Mouse (Mus musculus): ENCODE measurements at regions not wholly inside any gene's neighbourhood (a gene's known extent, or its start where the extent isn't known, plus 50 kb on each side); places are given as distances from the start of the nearest gene placed in this dataset.
A peak's percentile ranks its signal among the peaks of the same experiment; 100 is the strongest.

DNA sequence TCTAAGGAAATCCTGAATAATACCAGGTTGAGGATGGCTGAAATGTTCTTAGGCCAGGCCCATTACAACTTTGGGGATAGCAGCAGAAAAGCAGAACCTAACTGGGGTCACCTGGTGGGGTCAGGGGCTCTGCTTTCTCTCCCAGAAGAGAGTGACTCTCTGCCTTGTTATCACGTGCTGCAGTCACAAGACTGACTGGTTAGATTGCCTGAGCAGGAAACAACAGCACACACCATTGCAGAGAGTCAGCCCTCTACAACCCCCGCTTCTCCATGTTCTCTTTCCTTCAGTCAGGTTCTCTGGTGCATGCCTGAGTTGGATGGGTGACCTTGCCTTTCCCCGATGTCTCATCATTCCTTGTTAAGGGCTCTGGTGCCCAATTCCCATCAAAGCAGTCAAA lies 91.2 kb upstream of the Hsd17b12 start:
- no peak overlapping the region for H3K9ac ChIP-seq
- ATAC-seq (replicated peaks; ENCODE audit: insufficient number of reproducible peaks, insufficient read depth, low FRiP score, low read depth) = no peak
- peaks cover 34% of the 10 kb centered on the region for H3K27me3 ChIP-seq
- peaks cover 34% of the 10 kb centered on the region for H3K4me1 ChIP-seq (replicated peaks)
- H3K36me3 ChIP-seq = no peaks in the 10 kb centered on the region
- H3K27ac ChIP-seq = no peak overlapping the region
- no peak overlapping the region for H3K4me2 ChIP-seq
- WGBS = 47% methylated on average over 3 of the region's 3 CpGs
- no peak overlapping the region for H3K4me3 ChIP-seq
- no peaks in the 10 kb centered on the region for H3K9me3 ChIP-seq (replicated peaks)

DNA sequence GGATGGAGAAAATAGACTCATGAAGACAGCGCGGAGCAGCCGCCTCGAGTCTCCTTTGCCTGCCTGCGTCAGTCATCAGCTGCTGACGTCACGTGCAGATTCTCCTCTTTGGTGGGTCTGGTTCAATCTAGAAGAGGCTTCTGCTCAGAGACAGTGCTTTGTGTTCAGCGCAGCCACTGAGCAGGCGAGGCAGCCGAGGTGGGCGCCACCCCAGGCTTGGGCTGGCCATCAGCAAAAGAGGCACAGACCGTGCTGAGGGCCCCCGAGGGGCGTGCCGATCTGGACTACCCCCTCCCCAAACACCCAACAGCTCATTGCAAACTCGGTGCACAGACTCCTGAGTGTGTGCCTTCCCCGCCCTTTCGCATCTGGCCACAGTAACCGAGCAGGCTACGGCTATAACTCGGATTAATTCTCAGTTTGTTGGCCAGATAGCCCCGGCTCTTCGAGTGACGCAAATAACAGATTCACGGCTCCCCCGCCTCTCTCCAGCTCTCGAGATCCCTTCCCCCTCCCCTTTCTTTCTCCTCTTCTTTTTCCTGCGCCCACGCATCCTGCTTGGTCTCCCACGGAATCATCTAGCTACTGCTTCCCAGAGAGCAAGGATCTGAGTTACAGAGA lies 89.2 kb upstream of the Hsd17b12 start:
- Histone ChIP-seq H3K9me3 (replicated peaks) (no peaks in the 10 kb centered on the region), H3K36me3 (no peaks in the 10 kb centered on the region), H3K4me2 (peak overlapping the region; percentile 75), H3K27me3 (peaks cover 54% of the 10 kb centered on the region), H3K9ac (0 out of 2 replicates have a peak overlapping the region, but pooled peaks have one; percentile 12), H3K4me1 (replicated peaks) (peaks cover 46% of the 10 kb centered on the region), H3K27ac (no peak overlapping the region), H3K4me3 (peak overlapping the region; percentile 42)
- 1% methylated on average over 30 of the region's 30 CpGs for WGBS
- 0 out of 2 replicates have a peak, but pooled peaks have one; percentile 47 for ATAC-seq (replicated peaks; ENCODE audit: insufficient number of reproducible peaks, insufficient read depth, low FRiP score, low read depth)

DNA sequence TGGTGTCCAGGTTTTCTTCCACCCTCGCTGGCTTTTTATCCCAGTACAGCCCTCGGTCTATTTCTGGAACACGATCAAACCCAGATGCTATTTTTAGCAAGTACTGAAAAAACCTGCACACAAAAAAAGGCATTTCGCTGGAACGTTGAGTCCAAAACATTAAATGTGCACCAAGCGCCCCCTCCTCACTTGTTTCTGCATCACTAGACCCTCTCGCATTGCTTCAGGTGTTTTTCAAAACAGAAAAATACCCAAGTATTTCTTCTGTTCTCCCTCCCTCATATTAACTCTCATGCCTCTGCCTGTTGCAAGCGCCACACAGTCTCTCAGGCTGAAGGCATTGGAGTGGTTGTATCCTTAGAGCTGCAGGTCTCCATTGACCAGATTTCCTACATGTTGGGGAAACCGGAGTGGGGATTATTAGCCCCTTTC lies 88.4 kb upstream of the Hsd17b12 start:
- peaks cover 62% of the 10 kb centered on the region for H3K27me3 ChIP-seq
- H3K4me3 ChIP-seq = peak overlapping the region; percentile 42
- WGBS = 26% methylated on average over 9 of the region's 9 CpGs
- no peaks in the 10 kb centered on the region for H3K36me3 ChIP-seq
- H3K27ac ChIP-seq = no peak overlapping the region
- H3K4me1 ChIP-seq (replicated peaks) = peaks cover 52% of the 10 kb centered on the region
- no peak overlapping the region for H3K9ac ChIP-seq
- no peak for ATAC-seq (replicated peaks; ENCODE audit: insufficient number of reproducible peaks, insufficient read depth, low FRiP score, low read depth)
- H3K9me3 ChIP-seq (replicated peaks) = no peaks in the 10 kb centered on the region
- H3K4me2 ChIP-seq = peak overlapping the region; percentile 75

DNA sequence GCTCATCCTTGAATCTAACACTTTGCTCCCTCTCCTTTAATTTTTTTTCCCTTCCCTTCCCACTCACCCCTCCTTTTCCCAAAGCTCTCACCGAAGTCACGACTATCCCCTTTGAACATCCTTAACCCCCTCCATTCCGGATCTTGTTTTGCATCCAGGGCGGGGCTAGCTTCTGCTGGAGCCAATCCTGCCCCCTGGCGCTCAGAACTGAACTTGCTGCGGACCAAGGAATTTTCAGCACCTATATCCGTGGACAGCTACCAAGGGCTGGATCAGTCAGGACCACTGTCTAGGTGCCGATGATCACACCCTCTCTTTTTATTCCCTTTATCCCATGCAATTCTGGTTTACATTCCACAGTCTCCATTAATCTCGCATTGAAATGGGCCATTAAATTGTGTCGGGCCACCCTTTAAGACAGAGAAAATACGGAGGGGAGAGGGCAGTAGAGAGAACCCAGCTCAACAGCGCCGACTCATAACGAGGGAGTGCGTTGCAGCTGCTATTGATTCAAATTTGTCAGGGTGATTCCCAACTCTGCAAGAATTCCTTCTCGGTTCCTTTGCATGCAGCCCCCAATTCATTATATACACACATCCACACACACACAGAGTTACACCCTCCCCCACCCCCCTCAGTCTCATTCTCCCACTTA lies 87.7 kb upstream of the Hsd17b12 start:
- H3K27ac ChIP-seq = no peak overlapping the region
- peak overlapping the region; percentile 75 for H3K4me2 ChIP-seq
- no peak overlapping the region for H3K9ac ChIP-seq
- H3K9me3 ChIP-seq (replicated peaks) = no peaks in the 10 kb centered on the region
- WGBS = 3% methylated on average over 16 of the region's 16 CpGs
- peaks cover 69% of the 10 kb centered on the region for H3K27me3 ChIP-seq
- no peak for ATAC-seq (replicated peaks; ENCODE audit: insufficient number of reproducible peaks, insufficient read depth, low FRiP score, low read depth)
- peak overlapping the region; percentile 42; the same call in 1 of the 2 replicates for H3K4me3 ChIP-seq
- H3K4me1 ChIP-seq (replicated peaks) = peaks cover 59% of the 10 kb centered on the region
- no peaks in the 10 kb centered on the region for H3K36me3 ChIP-seq

DNA sequence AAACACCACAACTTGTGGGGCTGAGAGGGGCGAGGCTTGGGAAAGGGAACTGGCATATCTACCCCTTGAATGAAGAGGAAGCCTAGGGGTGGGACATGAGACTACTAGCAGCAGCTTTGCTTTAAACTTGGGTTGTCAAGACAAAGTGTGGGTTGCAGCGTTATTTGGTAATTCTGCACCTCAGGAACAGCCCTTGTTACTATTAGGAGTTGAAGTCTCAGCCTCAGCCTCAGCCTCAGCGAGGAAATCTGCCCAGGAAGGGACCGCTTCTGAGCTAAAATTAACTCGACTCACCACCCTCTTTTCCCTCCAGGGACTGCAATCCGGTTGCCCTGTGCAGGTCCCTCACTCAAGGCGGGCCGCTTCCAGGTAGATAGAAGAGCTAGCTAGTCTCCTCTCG lies 86.4 kb upstream of the Hsd17b12 start:
- under 1% methylated on average over 9 of the region's 9 CpGs for WGBS
- H3K9ac ChIP-seq = no peak overlapping the region
- peak overlapping the region; percentile 66 for H3K4me2 ChIP-seq
- no peak for ATAC-seq (replicated peaks; ENCODE audit: insufficient number of reproducible peaks, insufficient read depth, low FRiP score, low read depth)
- peak overlapping the region; percentile 38 for H3K4me3 ChIP-seq
- H3K27ac ChIP-seq = no peak overlapping the region
- H3K36me3 ChIP-seq = no peaks in the 10 kb centered on the region
- no peaks in the 10 kb centered on the region for H3K9me3 ChIP-seq (replicated peaks)
- H3K27me3 ChIP-seq = peaks cover 82% of the 10 kb centered on the region
- H3K4me1 ChIP-seq (replicated peaks) = peaks cover 63% of the 10 kb centered on the region

DNA sequence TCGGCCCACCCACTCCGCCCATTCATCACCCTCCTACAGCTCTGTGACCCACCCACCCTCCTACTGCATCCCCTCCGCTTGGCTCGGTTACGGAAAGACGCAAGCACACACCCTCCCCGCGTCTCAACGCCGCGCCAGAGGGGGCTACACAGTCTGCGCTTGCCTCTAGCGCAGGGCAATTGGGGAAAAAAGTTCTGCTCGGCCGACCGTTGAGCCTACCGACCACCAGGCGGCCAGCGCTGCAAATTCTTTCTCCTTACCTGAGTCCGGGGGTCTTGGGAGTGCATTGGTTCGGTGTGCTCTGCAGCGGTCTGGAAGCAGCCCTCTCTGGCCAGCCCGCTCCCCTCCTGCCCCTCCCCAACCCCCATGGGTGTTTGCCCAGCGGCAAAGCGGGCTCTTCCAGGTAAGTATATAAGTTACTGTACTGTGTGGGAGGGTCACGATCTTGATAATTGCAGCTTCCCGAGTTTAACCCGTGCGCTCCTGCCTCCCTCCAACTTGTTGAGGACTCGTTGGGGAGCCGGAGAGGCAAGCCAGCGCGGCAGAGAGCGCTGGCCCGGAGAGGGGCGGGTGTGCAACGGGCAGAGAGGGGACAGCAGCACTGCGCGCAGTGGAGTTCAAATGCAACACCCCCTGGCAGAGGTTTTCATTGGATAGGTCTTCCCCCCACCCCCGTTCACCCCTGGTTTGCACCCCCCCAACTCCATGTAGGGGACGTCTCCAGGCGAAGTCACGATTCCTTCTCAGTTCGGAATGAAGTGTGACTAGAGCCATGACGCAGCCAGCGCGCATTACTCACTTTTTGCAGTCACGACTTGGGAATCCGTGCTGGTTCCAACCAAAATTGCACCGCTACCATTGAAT lies 85.5 kb upstream of the Hsd17b12 start:
- Histone ChIP-seq H3K9me3 (replicated peaks) (no peaks in the 10 kb centered on the region), H3K4me2 (peak overlapping the region; percentile 66), H3K27ac (no peak overlapping the region), H3K36me3 (no peaks in the 10 kb centered on the region), H3K27me3 (peaks cover 91% of the 10 kb centered on the region), H3K9ac (no peak overlapping the region), H3K4me1 (replicated peaks) (peaks cover 60% of the 10 kb centered on the region), H3K4me3 (peak overlapping the region; percentile 38)
- no peak for ATAC-seq (replicated peaks; ENCODE audit: insufficient number of reproducible peaks, insufficient read depth, low FRiP score, low read depth)
- WGBS = under 1% methylated on average over 50 of the region's 50 CpGs

DNA sequence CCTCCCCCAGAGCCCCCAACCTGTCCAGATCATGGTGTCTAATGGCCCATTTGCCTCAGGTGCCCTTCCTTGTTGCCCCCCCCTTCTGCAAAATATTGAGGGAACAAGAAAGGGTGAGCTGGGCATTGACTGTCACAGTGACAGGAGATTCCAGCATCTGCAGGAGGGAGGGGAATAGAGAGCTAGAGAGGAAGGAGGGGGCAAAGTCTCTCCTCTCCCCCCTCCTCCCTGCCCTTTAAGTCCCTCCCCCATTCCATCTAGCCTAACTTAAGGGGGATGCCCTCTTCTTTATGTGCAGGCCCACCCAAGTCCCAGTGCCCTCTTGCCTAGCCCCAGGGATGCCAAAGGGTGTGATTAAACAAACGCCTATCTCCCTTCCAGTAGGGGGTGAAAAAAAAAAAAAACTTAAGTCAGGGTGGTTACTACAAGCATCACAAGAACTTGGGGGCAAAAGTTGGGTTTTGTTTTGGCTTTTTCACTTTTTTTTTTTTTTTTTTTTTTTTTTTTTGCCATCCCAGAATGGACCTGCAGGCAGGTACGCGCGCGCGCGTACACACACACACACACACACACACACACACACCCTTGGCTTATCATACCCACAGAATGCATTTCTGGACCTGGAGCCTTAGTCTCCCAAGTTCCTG lies 84.8 kb upstream of the Hsd17b12 start:
- WGBS = under 1% methylated on average over 7 of the region's 7 CpGs
- H3K27me3 ChIP-seq = peaks cover 92% of the 10 kb centered on the region
- no peak overlapping the region for H3K27ac ChIP-seq
- no peak overlapping the region for H3K9ac ChIP-seq
- no peaks in the 10 kb centered on the region for H3K36me3 ChIP-seq
- H3K4me3 ChIP-seq = peak overlapping the region; percentile 38
- peaks cover 59% of the 10 kb centered on the region for H3K4me1 ChIP-seq (replicated peaks)
- peak overlapping the region; percentile 69 for H3K4me2 ChIP-seq
- no peak for ATAC-seq (replicated peaks; ENCODE audit: insufficient number of reproducible peaks, insufficient read depth, low FRiP score, low read depth)
- no peaks in the 10 kb centered on the region for H3K9me3 ChIP-seq (replicated peaks)

DNA sequence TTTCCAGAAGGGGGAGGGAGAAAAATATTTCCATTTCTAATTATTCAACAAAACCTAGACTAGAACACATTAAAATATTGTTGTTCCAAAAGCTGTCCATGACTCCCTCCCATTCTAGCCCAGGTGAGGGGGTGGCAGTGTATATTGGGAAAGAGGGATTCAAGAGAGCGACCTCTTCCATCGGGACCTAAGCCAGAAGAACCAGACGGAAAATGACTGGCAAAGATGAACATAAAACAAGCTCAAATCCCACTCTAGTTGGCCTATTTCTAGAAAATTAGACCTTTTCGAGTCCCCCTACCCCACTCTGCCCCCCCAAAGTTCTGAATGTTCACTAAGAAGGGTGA lies 84.3 kb upstream of the Hsd17b12 start:
- peaks cover 54% of the 10 kb centered on the region for H3K4me1 ChIP-seq (replicated peaks)
- peak overlapping the region; percentile 42 for H3K4me3 ChIP-seq
- peak overlapping the region; percentile 69 for H3K4me2 ChIP-seq
- no peaks in the 10 kb centered on the region for H3K36me3 ChIP-seq
- ATAC-seq (replicated peaks; ENCODE audit: insufficient number of reproducible peaks, insufficient read depth, low FRiP score, low read depth) = no peak
- no peaks in the 10 kb centered on the region for H3K9me3 ChIP-seq (replicated peaks)
- H3K9ac ChIP-seq = no peak overlapping the region
- H3K27me3 ChIP-seq = peaks cover 93% of the 10 kb centered on the region
- WGBS = 6% methylated on average over 4 of the region's 4 CpGs
- H3K27ac ChIP-seq = no peak overlapping the region

DNA sequence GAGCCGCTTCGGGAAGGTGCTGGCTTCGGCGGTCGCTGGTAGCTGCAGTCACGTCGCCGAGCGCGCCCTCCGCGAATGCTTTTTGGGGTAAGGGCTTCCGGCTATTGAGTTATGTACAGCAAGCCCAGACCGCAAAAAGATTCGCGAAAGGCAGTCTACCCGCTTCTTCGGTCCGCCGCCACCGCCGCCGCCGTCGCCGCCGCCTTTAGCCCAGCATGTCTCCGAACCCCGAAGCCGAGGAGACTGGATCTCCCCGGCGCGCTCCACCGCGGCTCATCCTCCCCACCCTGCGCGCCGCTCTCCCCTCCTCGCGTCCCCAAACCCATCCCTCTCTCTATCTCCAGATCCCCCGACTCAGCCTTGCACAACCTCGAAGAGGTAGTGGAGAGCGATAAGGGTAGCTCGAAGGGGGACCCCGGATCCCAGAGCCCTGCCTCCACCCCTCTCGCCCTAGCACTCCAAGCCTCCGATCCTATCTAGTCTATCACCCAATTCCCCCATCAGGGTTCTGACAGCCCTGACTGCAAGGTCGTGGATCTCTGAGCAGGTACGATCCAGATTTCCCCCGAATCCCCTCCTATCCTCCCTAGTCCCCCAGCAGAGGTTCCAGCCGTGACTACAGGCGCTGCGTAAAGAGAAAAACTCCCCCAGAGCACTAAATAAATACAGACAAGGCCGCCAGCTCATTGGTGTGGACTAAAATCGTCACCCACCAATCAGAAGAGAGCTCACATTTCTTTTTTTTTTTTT lies 83.7 kb upstream of the Hsd17b12 start:
- H3K4me1 ChIP-seq (replicated peaks) = peaks cover 49% of the 10 kb centered on the region
- WGBS = under 1% methylated on average over 53 of the region's 55 CpGs
- peak overlapping the region; percentile 69 for H3K4me2 ChIP-seq
- no peak overlapping the region for H3K9ac ChIP-seq
- ATAC-seq (replicated peaks; ENCODE audit: insufficient number of reproducible peaks, insufficient read depth, low FRiP score, low read depth) = no peak
- no peaks in the 10 kb centered on the region for H3K9me3 ChIP-seq (replicated peaks)
- no peaks in the 10 kb centered on the region for H3K36me3 ChIP-seq
- peaks cover 93% of the 10 kb centered on the region for H3K27me3 ChIP-seq
- H3K4me3 ChIP-seq = peak overlapping the region; percentile 42
- H3K27ac ChIP-seq = no peak overlapping the region

DNA sequence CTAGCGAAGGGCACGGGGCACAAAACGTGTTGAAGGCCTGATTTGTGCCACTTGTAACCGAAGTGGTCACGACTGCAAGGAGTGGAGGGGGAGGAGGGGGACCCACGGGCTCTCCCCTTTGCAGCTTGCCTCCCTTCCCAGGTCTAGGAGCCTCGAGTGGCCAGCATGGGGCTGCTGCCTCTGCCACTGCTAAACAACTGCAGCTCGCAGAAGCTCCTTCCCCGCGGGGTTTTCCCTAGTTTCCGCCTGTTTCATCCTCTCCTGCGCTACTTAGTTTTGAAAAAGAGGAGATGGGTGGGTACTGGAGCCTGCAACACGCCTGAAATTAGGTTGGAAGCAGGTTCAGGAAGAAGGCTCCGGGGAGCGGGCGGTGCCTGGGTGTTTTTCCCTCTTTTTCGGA lies 82.6 kb upstream of the Hsd17b12 start:
- 4% methylated on average over 17 of the region's 17 CpGs for WGBS
- no peak for ATAC-seq (replicated peaks; ENCODE audit: insufficient number of reproducible peaks, insufficient read depth, low FRiP score, low read depth)
- peak overlapping the region; percentile 42 for H3K4me3 ChIP-seq

More for the DNA sequence above, 82.6 kb upstream of the Hsd17b12 start:
- no peak overlapping the region for H3K9ac ChIP-seq
- H3K27me3 ChIP-seq = peaks cover 87% of the 10 kb centered on the region
- H3K27ac ChIP-seq = no peak overlapping the region
- peak overlapping the region; percentile 69 for H3K4me2 ChIP-seq
- H3K36me3 ChIP-seq = no peaks in the 10 kb centered on the region
- no peaks in the 10 kb centered on the region for H3K9me3 ChIP-seq (replicated peaks)
- H3K4me1 ChIP-seq (replicated peaks) = peaks cover 38% of the 10 kb centered on the region
